Mouse (Mus musculus) embryonic facial prominence, embryonic 13.5 days (tissue): Measurements from ENCODE around the gene Irs3. TPM values are rescaled to one million over a fixed set of nuclear protein-coding genes. Genes with fewer than 3 reads are reported as not detected.
A peak's percentile ranks its signal among the peaks of the same experiment; 100 is the strongest.

Experiments used
- ATAC-seq: fragments of 200-750 bp; cut with Nextera tagmentation; 2 replicates; pipeline ENCODE4 v1.8.0; 2017; ENCODE audit warnings: low read depth; ENCODE audit not compliant: insufficient number of reproducible peaks, insufficient read depth, low FRiP score, low TSS enrichment
- H3K27ac ChIP-seq: fragments of 300-500 bp; sonication (generic); 2 replicates; pipeline ENCODE4 v1.5.1; 2015; ENCODE audit warnings: moderate library complexity, mild to moderate bottlenecking, inconsistent platforms
- H3K27me3 ChIP-seq: fragments of 300-500 bp; sonication (generic); 2 replicates; pipeline ENCODE4 v1.6.1; 2015; ENCODE audit warnings: mild to moderate bottlenecking, inconsistent platforms
- H3K36me3 ChIP-seq: fragments of 300-500 bp; sonication (generic); 2 replicates; pipeline ENCODE4 v1.6.1; 2015; ENCODE audit warnings: mild to moderate bottlenecking, inconsistent platforms
- H3K4me1 ChIP-seq: fragments of 300-500 bp; sonication (generic); 2 replicates; pipeline ENCODE4 v1.6.1; 2015; ENCODE audit warnings: inconsistent platforms
- H3K4me2 ChIP-seq: fragments of 300-500 bp; sonication (generic); 2 replicates; pipeline ENCODE4 v1.6.1; 2015; ENCODE audit warnings: moderate library complexity, mild to moderate bottlenecking, inconsistent platforms
- H3K4me3 ChIP-seq: fragments of 300-500 bp; sonication (generic); 2 replicates; pipeline ENCODE4 v1.5.1; 2015; ENCODE audit warnings: mild to moderate bottlenecking, inconsistent platforms
- H3K9ac ChIP-seq: fragments of 300-500 bp; sonication (generic); 2 replicates; pipeline ENCODE4 v1.6.1; 2015; ENCODE audit warnings: mild to moderate bottlenecking, inconsistent platforms
- H3K9me3 ChIP-seq: fragments of 300-500 bp; sonication (generic); 2 replicates; pipeline ENCODE4 v1.6.1; 2016; ENCODE audit warnings: inconsistent platforms
- WGBS: fragments of 180-500 bp; shearing (Covaris S2); methylation state at CpG from one replicate; pipeline ENCODE4 v1.1.7; 2015; ENCODE audit warnings: mixed read lengths; 5-methylcytosine and 5-hydroxymethylcytosine counted together
- polyA plus RNA-seq: library from polyadenylated mRNA; unstranded; fragments of >200 nt; fragmentation: Nextera tagmentation; extraction: Ambion mirVana; gene quantifications from 2 replicates; pipeline ENCODE4 v1.2.1, GENCODE M21; 2015

Irs3 gene
- polyA plus RNA-seq = 0.26 and 0.32 TPM in 2 replicates

- Histone ChIP-seq H3K36me3 (peaks cover 23% of the 10 kb centered on the region), H3K27ac (no peak within 1 kb of the TSS), H3K4me3 (peak within 1 kb of the TSS; percentile 36), H3K27me3 (peaks cover 34% of the 10 kb centered on the region), H3K4me1 (peaks cover 50% of the 10 kb centered on the region), H3K9me3 (no peaks in the 10 kb centered on the region), H3K9ac (peak within 1 kb of the TSS; percentile 55), H3K4me2 (peak within 1 kb of the TSS; percentile 53)
- WGBS = 9% methylated on average over 11 of the region's 11 CpGs
- ATAC-seq = no peak
These were observed at the start of gene Irs3 for GRCm38 (mm10) chr5:137645652-137646091. Irs3 (minus strand) TSS chr5:137645714.

DNA sequence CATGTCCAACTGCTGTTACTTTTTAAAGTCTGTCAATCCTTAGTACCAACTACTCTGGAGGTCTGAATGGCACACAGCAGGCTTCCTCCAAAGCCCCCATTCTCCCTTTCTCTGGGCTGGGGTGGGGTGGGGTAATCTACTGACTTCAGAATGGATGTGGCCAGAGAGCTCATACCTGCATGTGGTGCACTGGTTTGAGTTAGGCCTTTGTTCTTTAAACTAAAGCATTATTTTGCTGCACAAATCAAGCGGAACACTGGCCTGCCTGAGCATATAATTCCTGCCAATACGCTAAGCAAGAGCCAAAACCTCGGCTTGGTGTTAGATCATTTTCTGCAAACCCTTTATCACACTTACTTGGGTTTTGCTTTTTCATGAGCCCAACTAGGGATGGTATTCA, 49.3 kb upstream of the Irs3 start:
- H3K9me3 ChIP-seq = no peaks in the 10 kb centered on the region
- H3K4me2 ChIP-seq = no peak overlapping the region
- WGBS = 61% methylated on average over 3 of the region's 3 CpGs
- no peaks in the 10 kb centered on the region for H3K36me3 ChIP-seq
- H3K27me3 ChIP-seq = no peaks in the 10 kb centered on the region
- H3K4me1 ChIP-seq = no peaks in the 10 kb centered on the region
- ATAC-seq = no peak
- no peak overlapping the region for H3K27ac ChIP-seq
- H3K4me3 ChIP-seq = no peak overlapping the region
- H3K9ac ChIP-seq = no peak overlapping the region

GRCm38 (mm10) chr5:137691881-137692280, 46.4 kb upstream of the Irs3 start:
- no peaks in the 10 kb centered on the region for H3K27me3 ChIP-seq
- H3K4me2 ChIP-seq = no peak overlapping the region
- no peaks in the 10 kb centered on the region for H3K4me1 ChIP-seq
- no peaks in the 10 kb centered on the region for H3K36me3 ChIP-seq
- 82% methylated on average over 1 of the region's 1 CpGs for WGBS
- no peak overlapping the region for H3K4me3 ChIP-seq
- no peaks in the 10 kb centered on the region for H3K9me3 ChIP-seq
- no peak for ATAC-seq
- no peak overlapping the region for H3K9ac ChIP-seq
- H3K27ac ChIP-seq = no peak overlapping the region

DNA sequence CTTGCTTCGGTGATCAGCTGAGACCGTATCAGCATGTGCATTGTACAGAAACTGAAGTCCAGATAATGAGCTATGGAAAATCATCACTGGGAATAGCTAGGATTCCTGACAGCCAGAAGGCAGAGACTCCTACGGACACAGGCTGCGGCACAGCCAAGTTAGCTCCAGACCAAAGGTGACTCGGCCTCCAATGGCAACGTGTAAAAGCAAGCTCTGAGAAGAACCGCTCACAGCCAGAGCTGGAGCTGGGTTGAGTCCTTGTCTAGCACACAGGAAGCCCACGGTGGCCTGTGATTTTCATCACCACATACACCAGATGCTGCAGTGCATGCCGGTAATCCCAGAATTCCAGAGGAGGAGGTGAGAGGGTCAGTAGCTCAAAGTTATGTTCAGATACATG, 45.0 kb upstream of the Irs3 start:
- H3K4me3 ChIP-seq = no peak overlapping the region
- ATAC-seq = no peak
- no peak overlapping the region for H3K27ac ChIP-seq
- H3K27me3 ChIP-seq = no peaks in the 10 kb centered on the region
- no peaks in the 10 kb centered on the region for H3K4me1 ChIP-seq
- WGBS = 61% methylated on average over 9 of the region's 9 CpGs
- H3K9ac ChIP-seq = no peak overlapping the region
- no peak overlapping the region for H3K4me2 ChIP-seq
- H3K9me3 ChIP-seq = no peaks in the 10 kb centered on the region
- H3K36me3 ChIP-seq = no peaks in the 10 kb centered on the region

- ATAC-seq = no peak
- Histone ChIP-seq H3K27ac (no peak overlapping the region), H3K9me3 (no peaks in the 10 kb centered on the region), H3K4me2 (no peak overlapping the region), H3K9ac (no peak overlapping the region), H3K4me3 (no peak overlapping the region), H3K4me1 (0 out of 2 replicates have a peak, but pooled peaks cover 4% of the 10 kb centered on the region), H3K27me3 (no peaks in the 10 kb centered on the region), H3K36me3 (no peaks in the 10 kb centered on the region)
- WGBS = 85% methylated on average over 3 of the region's 3 CpGs
These were observed 44.5 kb upstream of the Irs3 start for GRCm38 (mm10) chr5:137689974-137690373.

DNA sequence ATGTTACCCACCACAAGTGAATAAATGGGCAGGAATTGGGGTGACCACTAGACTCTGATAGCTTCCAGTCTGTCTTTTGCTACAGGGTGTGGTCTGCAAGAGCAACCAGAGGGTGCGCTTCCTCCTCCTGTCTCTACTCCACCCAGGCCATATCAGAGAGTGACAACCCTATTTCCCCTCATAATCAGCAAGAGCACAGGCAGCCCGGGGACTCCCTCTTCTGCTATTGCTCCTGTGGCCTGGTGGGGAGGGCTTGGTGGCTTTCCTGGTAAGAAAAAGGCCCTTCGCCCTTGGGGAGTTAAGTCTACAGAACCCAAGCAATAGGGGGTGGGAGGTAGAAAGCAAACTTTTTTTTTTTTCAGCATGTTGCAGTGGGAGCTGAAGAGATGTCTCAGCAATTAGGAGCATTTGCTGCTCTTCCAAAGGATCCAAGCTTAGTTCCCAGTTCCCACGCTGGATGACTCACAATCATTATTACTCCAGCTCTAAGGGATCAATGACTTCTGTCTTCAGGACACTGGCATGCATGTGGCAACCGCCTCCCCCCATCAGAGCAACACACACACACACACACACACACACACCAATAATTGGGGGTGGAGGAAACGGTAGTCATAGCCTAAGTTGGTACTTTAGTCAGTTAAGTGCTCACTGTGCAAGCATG, 40.7 kb upstream of the Irs3 start:
- ATAC-seq = no peak
- no peak overlapping the region for H3K9ac ChIP-seq
- no peak overlapping the region for H3K4me3 ChIP-seq
- no peak overlapping the region for H3K27ac ChIP-seq
- H3K4me1 ChIP-seq = peaks cover 23% of the 10 kb centered on the region
- H3K27me3 ChIP-seq = no peaks in the 10 kb centered on the region
- no peaks in the 10 kb centered on the region for H3K36me3 ChIP-seq
- no peak overlapping the region for H3K4me2 ChIP-seq
- 77% methylated on average over 6 of the region's 6 CpGs for WGBS
- H3K9me3 ChIP-seq = no peaks in the 10 kb centered on the region

- Histone ChIP-seq H3K4me1 (peaks cover 23% of the 10 kb centered on the region), H3K27ac (no peak overlapping the region), H3K27me3 (no peaks in the 10 kb centered on the region), H3K4me3 (no peak overlapping the region), H3K9ac (no peak overlapping the region), H3K9me3 (no peaks in the 10 kb centered on the region), H3K4me2 (no peak overlapping the region), H3K36me3 (no peaks in the 10 kb centered on the region)
- no peak for ATAC-seq
- 97% methylated on average over 3 of the region's 3 CpGs for WGBS
These were observed 40.1 kb upstream of the Irs3 start for GRCm38 (mm10) chr5:137685653-137686052.

GRCm38 (mm10) chr5:137684294-137685123, 39.0 kb upstream of the Irs3 start, which contains the start of gene Agfg2:
Agfg2 (minus strand) TSS chr5:137684726.
- no peaks in the 10 kb centered on the region for H3K9me3 ChIP-seq
- peak within 1 kb of the TSS; percentile 76 for H3K9ac ChIP-seq
- H3K27me3 ChIP-seq = no peaks in the 10 kb centered on the region
- H3K27ac ChIP-seq = peak within 1 kb of the TSS; percentile 62; the same call in 1 of the 2 replicates
- peaks cover 23% of the 10 kb centered on the region for H3K4me1 ChIP-seq
- peak; percentile 97 for ATAC-seq
- under 1% methylated on average over 60 of the region's 62 CpGs for WGBS
- peak within 1 kb of the TSS; percentile 90 for H3K4me2 ChIP-seq
- peaks cover 3% of the 10 kb centered on the region; the same call in 1 of the 2 replicates for H3K36me3 ChIP-seq
- peak within 1 kb of the TSS; percentile 73 for H3K4me3 ChIP-seq

GRCm38 (mm10) chr5:137683388-137684293, 38.1 kb upstream of the Irs3 start:
- peak overlapping the region; percentile 76 for H3K9ac ChIP-seq
- 0 out of 2 replicates have a peak overlapping the region, but pooled peaks have one; percentile 62 for H3K27ac ChIP-seq
- peaks cover 3% of the 10 kb centered on the region; the same call in 1 of the 2 replicates for H3K36me3 ChIP-seq
- H3K27me3 ChIP-seq = no peaks in the 10 kb centered on the region
- whole genome bisulfite sequencing = 12% methylated on average over 28 of the region's 28 CpGs
- no peaks in the 10 kb centered on the region for H3K9me3 ChIP-seq
- ATAC-seq = no peak
- H3K4me1 ChIP-seq = peaks cover 23% of the 10 kb centered on the region
- H3K4me2 ChIP-seq = peak overlapping the region; percentile 90
- H3K4me3 ChIP-seq = peak overlapping the region; percentile 73

- Histone ChIP-seq H3K36me3 (peaks cover 4% of the 10 kb centered on the region; the same call in 1 of the 2 replicates), H3K9ac (no peak overlapping the region), H3K4me1 (peaks cover 23% of the 10 kb centered on the region), H3K27me3 (no peaks in the 10 kb centered on the region), H3K27ac (no peak overlapping the region), H3K4me3 (no peak overlapping the region), H3K4me2 (0 out of 2 replicates have a peak overlapping the region, but pooled peaks have one; percentile 5), H3K9me3 (no peaks in the 10 kb centered on the region)
- no peak for ATAC-seq
- WGBS = 82% methylated on average over 6 of the region's 6 CpGs
These were observed 37.0 kb upstream of the Irs3 start for GRCm38 (mm10) chr5:137682526-137682925.

- H3K27ac ChIP-seq = no peak overlapping the region
- H3K4me2 ChIP-seq = no peak overlapping the region
- H3K9ac ChIP-seq = no peak overlapping the region
- peaks cover 17% of the 10 kb centered on the region for H3K4me1 ChIP-seq
- ATAC-seq = no peak
- H3K4me3 ChIP-seq = no peak overlapping the region
- no peaks in the 10 kb centered on the region for H3K9me3 ChIP-seq
- 82% methylated on average over 4 of the region's 4 CpGs for WGBS
- peaks cover 12% of the 10 kb centered on the region; the same call in 1 of the 2 replicates for H3K36me3 ChIP-seq
- H3K27me3 ChIP-seq = no peaks in the 10 kb centered on the region
These were observed 34.2 kb upstream of the Irs3 start for GRCm38 (mm10) chr5:137679726-137680125.
